Mouse (Mus musculus) adrenal gland, adult 2 months (tissue): ENCODE data around the gene Gm28374. TPM values are rescaled to one million over a fixed set of nuclear protein-coding genes. Genes with fewer than 3 reads are reported as not detected.

Experiments used
- DNase-seq: peaks from one replicate; pipeline ENCODE4 v3.0.0; 2021
- polyA plus RNA-seq: library from polyadenylated mRNA; depleted of rRNA; stranded (reverse); fragments of >200 nt; gene quantifications from 2 replicates; pipeline ENCODE4 v1.2.3, GENCODE M21; 2012
- total RNA-seq, 2 experiments: library from RNA; stranded (reverse); gene quantifications; 2 replicates each; pipeline ENCODE4 v1.2.3; 2021

The Gm28374 gene
- total and polyA plus RNA-seq, 3 experiments, result 0.38 TPM; not detected in 2

- DNase-seq, result peak; percentile 63
These were observed 3.4 kb upstream of the Gm28374 start for GRCm38 (mm10) chr19:6085417-6085879.

GRCm38 (mm10) chr19:6084478-6085248 is 2.6 kb upstream of the Gm28374 start, which contains the start of the genes Zfpl1 and Cdca5:
Zfpl1 (minus strand) TSS chr19:6084956.
Cdca5 (plus strand) TSS chr19:6084983.
- peak; percentile 96 for DNase-seq

- no peak for DNase-seq
These were observed 2.0 kb downstream of the Gm28374 start, which contains the start of gene Tmem262 for GRCm38 (mm10) chr19:6079983-6080480. Tmem262 (plus strand) TSS chr19:6080033.

GRCm38 (mm10) chr19:6076564-6077393 is 5.3 kb downstream of the Gm28374 start, which contains the start of gene Vps51:
Vps51 (minus strand) TSS chr19:6077231.
- peak; percentile 91 for DNase-seq

- DNase-seq, result no peak
These were observed 8.2 kb downstream of the Gm28374 start for GRCm38 (mm10) chr19:6073889-6074288.

- DNase-seq, result no peak
These were observed 10.8 kb downstream of the Gm28374 start for GRCm38 (mm10) chr19:6071261-6071660.

GRCm38 (mm10) chr19:6070571-6071250 is 11.3 kb downstream of the Gm28374 start:
- no peak for DNase-seq

- DNase-seq, result no peak
These were observed 12.2 kb downstream of the Gm28374 start for GRCm38 (mm10) chr19:6069851-6070250.

- DNase-seq, result no peak
These were observed 13.1 kb downstream of the Gm28374 start for GRCm38 (mm10) chr19:6068951-6069350.

GRCm38 (mm10) chr19:6067724-6068415 is 14.2 kb downstream of the Gm28374 start, which contains the start of gene Tm7sf2:
Tm7sf2 (minus strand) TSS chr19:6068373.
- DNase-seq, result peak; percentile 96

- peak; percentile 86 for DNase-seq
These were observed 14.9 kb downstream of the Gm28374 start for GRCm38 (mm10) chr19:6067011-6067723.

GRCm38 (mm10) chr19:6066571-6066970 is 15.5 kb downstream of the Gm28374 start:
- no peak for DNase-seq

- no peak for DNase-seq
These were observed 19.0 kb downstream of the Gm28374 start for GRCm38 (mm10) chr19:6063081-6063480.

GRCm38 (mm10) chr19:6062418-6062817 is 19.6 kb downstream of the Gm28374 start:
- DNase-seq, result no peak

- DNase-seq, result peak; percentile 60
These were observed 20.3 kb downstream of the Gm28374 start for GRCm38 (mm10) chr19:6061641-6062302.

- peak; percentile 96 for DNase-seq
These were observed 21.0 kb downstream of the Gm28374 start, which contains the start of gene Znhit2 for GRCm38 (mm10) chr19:6061021-6061533. Znhit2 (plus strand) TSS chr19:6061192.

GRCm38 (mm10) chr19:6058966-6059365 is 23.1 kb downstream of the Gm28374 start:
- DNase-seq, result no peak

- no peak for DNase-seq
These were observed 23.5 kb downstream of the Gm28374 start for GRCm38 (mm10) chr19:6058513-6058912.

GRCm38 (mm10) chr19:6057313-6058096 is 24.6 kb downstream of the Gm28374 start, which contains the start of the genes Mrpl49 and Fau:
Mrpl49 (minus strand) TSS chr19:6057785.
Fau (plus strand) TSS chr19:6057844.
- DNase-seq, result peak; percentile 99
